Mouse (Mus musculus) liver, embryonic 14.5 days (tissue): ENCODE results near the gene 4931414P19Rik.

ENCODE experiments used
- CTCF ChIP-seq: IDR thresholded peaks from 2 replicates; pipeline ENCODE4 v1.5.1; 2016; ENCODE audit warnings: antibody characterized with exemption, low read depth, control low read depth
- EP300 ChIP-seq: IDR thresholded peaks from 2 replicates; pipeline ENCODE4 v1.6.1; 2016; ENCODE audit warnings: antibody characterized with exemption, low read depth

GRCm38 (mm10) chr14:54641305-54641969, 35.6 kb upstream of the 4931414P19Rik start, which contains the start of gene Cdh24:
- TF ChIP-seq CTCF = peak; percentile 94
- peak; percentile 19; the same call in 1 of the 2 replicates for TF ChIP-seq EP300
